Mouse (Mus musculus): ENCODE data around the gene Tceanc2.

- no peak for TF ChIP-seq USF1 (IDR thresholded peaks at IDR 0.05; ENCODE audit: low read depth)
- no peak for TF ChIP-seq CTCF (IDR thresholded peaks at IDR 0.05; ENCODE audit: control insufficient read depth, insufficient read depth, insufficient read length)
- no peak for TF ChIP-seq CEBPB (IDR thresholded peaks at IDR 0.05; ENCODE audit: low read depth)
- no peak for TF ChIP-seq MAX (IDR thresholded peaks at IDR 0.05)
- no peak for TF ChIP-seq FOSL1 (IDR thresholded peaks at IDR 0.05; ENCODE audit: insufficient read depth, low read length, poor library complexity, severe bottlenecking)
- TF ChIP-seq MYOG (IDR thresholded peaks at IDR 0.05; ENCODE audit: control insufficient read depth, extremely low read depth, insufficient read length) = no peak
- no peak for TF ChIP-seq MYOD1 (IDR thresholded peaks at IDR 0.05; ENCODE audit: control insufficient read depth, insufficient read length, low read depth)
Measured at GRCm38 (mm10) chr4:107097871-107098270, 81.0 kb downstream of the Tceanc2 start.
